Mouse (Mus musculus): Measurements from ENCODE around the gene Stt3b.

The Stt3b gene

GRCm38 (mm10) chr9:115210535-115210934 is 99.7 kb downstream of the Stt3b start:
- DNase-seq: no peak

DNA sequence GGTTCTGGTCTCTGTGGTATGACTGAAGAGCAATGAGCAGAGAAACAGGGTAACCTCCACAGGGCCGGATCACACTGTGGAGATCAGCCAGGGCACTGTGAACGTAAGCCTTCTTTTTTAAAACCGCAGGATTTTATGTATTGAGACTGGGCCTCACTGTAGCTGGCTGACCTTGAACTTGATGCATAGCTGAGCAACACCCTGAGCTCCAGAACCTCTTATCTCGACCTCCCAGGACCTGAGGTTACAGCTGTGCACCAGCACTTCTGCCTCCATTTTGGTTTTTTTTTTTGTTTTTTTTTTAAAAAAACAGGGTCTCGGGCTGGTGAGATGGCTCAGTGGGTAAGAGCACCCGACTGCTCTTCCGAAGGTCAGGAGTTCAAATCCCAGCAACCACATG is 100.5 kb downstream of the Stt3b start:
- DNase-seq: no peak

DNA sequence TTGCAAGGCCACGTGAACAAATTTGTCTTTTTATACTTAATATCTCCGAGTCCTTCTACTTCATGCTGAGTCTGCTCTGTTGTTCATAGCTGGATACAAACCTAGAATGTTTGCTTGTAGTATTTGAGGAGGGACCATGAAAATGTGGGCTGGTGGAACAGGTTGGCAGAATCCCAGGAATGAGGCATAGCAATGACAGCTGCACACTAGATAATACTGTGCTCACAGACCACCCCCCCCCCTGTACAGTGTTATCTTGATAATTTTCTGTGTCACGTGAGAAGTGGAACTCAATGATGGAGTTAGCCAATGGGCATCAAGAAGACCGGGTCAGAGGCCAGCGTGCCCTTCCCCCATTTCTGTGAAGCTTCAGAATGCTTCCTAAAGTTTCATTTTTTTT is 104.0 kb downstream of the Stt3b start:
- DNase-seq: no peak

- no peak for DNase-seq
Measured at GRCm38 (mm10) chr9:115205491-115205890, 104.7 kb downstream of the Stt3b start.

DNA sequence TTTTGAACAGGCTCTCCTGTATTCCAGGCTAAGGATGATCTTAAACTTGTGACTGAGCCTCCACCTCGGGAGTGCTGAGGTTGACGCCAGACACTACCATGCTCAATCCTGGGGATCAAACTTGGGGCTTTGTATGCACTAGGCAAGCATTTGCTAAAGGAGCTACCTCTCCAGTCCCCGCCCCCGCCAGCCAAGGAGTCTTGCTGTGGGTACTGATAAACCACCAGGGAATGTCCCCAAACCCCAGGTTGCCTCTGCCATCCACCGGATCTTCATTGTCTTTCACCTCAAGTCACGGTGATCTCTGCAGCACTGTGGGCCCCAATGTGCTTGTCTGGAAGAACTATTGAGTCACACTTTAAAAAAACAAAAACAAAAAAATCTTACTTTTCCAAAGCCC is 107.1 kb downstream of the Stt3b start:
- DNase-seq: no peak

GRCm38 (mm10) chr9:115201264-115201663 is 109.0 kb downstream of the Stt3b start:
- DNase-seq: no peak

DNA sequence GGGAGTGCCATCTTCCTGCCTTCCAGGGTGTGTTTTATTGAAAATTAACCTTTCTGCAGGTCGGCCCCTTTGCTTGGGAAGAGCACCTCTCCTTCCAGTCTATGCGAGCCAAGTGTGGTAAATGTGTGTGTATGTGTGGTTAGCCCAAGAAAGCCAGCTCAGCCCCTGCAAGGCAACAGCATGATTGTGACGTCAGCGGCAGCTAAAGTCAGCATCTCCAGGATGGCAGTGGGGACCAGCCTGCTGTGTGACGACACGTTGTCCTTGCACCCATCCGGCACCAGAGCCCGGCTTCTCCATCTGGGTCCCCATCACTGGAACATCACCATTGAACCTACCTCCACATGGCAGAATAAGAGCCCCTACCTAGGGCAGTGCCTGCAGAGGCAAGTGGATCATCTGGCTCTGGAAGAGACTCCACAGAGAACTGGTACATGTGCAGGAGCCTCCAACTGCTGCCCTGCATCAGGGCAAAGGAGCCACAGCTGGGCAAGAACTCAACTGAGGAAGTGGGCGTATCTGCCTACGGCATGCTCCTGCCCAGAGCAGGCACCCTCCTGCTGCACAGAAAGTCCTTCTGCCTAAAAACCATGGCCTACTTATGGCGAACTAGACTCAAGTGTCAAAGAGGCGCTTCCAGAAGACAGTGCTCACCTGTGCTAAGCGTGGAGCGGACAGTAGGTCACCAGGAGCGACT is 109.9 kb downstream of the Stt3b start:
- no peak for DNase-seq

- DNase-seq: no peak
Measured at GRCm38 (mm10) chr9:115197082-115197481, 113.1 kb downstream of the Stt3b start.

- DNase-seq: no peak
Measured at GRCm38 (mm10) chr9:115192890-115193289, 117.3 kb downstream of the Stt3b start.
